In genomic region chr12:111272420-111272819, GRCm38 (mm10) we compare ENCODE assay signal across 9 mouse cellular contexts. TPM values are rescaled to one million over a fixed set of nuclear protein-coding genes. Genes with fewer than 3 reads are reported as not detected.
DNase-seq lines count a peak whose midpoint lies in the region.
"Had no signal": no experiment of that assay in that cellular context is flagged by ENCODE, and none has a peak within 500 bp of the region (broad histone marks: within the 10 kb centered on the region; RNA-seq: fewer than 3 reads in every experiment).

No protein-coding gene starts in this region.

- peak; percentile 72 for DNase-seq in gastrocnemius, adult 18-20 months (ENCODE audit: low spot score)
- DNase-seq in gastrocnemius, postnatal 25 days, result no peak
- DNase-seq in WW6 (ENCODE audit: low read depth, low spot score), result peak; percentile 79
- peak; percentile 81 to 87 for DNase-seq in cerebellum, postnatal 4 days (ENCODE audit: low spot score in 2 of 2)
- DNase-seq in heart, postnatal 10 days, result peak; percentile 77 to 88
- peak; percentile 65 for DNase-seq in layer of hippocampus, adult 9-10 months (ENCODE audit: low spot score)
- DNase-seq in lung, postnatal 36 days, result peak; percentile 89
- peak; percentile 76 for DNase-seq in splenic B cell, adult 2 months (ENCODE audit: low read depth, low spot score)

- intact Hi-C loops in heart, postnatal 10 days (cut with DNase I), result loop anchor here (2.0 to 5.0 kb wide), 2 partner anchors 140 to 195 kb away; no protein-coding TSS in a partner anchor

- H3K27me3 ChIP-seq in splenic B cell, adult 2 months (ENCODE audit: control insufficient read depth, insufficient read depth, low read length, poor library complexity, severe bottlenecking), result no peaks in the 10 kb centered on the region; the same call in 1 of the 2 replicates

- no peaks in the 10 kb centered on the region; the same call in 1 of the 2 replicates for H3K36me3 ChIP-seq in splenic B cell, adult 2 months (ENCODE audit: control insufficient read depth, insufficient read depth, low read length, poor library complexity, severe bottlenecking)
- H3K36me3 ChIP-seq: embryonic facial prominence, embryonic 12.5 days had no signal

RNA-seq across cellular contexts. Expression of gene Amn, which starts 1.5 kb away (rescaled TPM):
- total RNA-seq in gastrocnemius, adult 18-20 months (2021), result not detected
- total RNA-seq in gastrocnemius, postnatal 25 days (2021), result not detected
- total RNA-seq in heart, postnatal 10 days (2021), result not detected
